ENCODE assay signal across 8 mouse cellular contexts in the genomic region with DNA sequence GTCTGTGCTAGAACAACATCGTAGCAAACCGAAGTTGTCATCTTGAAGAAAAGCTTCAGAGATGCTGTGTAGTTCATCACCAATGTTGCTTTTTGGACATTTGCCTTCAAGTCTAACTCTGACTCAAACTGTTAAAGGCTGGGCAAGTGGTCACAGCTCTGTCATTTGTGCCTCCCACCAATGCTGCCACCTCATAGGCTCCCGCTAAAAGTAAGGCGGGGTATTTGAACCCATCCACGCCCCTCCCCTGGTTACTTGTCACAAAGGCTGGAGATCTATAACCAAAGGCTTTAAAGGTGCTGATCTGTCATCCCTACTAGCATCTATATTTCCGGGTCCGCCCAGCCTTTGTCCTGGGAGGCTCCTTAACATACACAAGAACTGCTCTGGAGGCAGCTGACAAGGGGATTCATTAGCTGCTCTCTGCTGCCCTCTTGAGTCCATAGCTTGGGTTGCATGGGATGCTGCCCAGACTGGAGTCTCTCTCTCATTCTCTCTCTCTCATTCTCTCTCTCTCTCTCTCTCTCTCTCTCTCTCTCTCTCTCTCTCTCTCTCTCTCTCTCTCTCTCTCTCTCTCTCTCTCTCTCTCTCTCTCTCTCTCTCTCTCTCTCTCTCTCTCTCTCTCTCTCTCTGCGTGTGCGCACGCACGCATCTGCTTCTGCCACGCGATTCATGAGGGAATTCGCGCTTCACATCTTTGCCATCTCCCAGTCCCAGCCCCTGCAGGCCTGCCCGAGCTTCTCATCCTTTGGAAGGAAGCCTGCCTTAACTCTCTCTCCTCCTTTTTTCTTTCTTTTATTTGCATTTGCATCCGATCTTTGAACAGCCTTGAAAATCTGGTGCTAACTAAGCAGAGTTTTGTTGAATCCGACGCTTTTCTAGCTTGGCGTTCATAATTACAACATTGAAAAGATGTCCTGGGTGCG. TPM values are rescaled to one million over a fixed set of nuclear protein-coding genes. Genes with fewer than 3 reads are reported as not detected.
DNase-seq lines count a peak whose midpoint lies in the region; ATAC-seq and TF ChIP-seq lines count a peak whose summit lies in the region.

No protein-coding gene starts in this region.

- H3K9ac ChIP-seq in hindbrain, postnatal 0 days (replicated peaks; ENCODE audit: low read length), result no peak overlapping the region

- peak; percentile 90 for ATAC-seq in hindbrain, postnatal 0 days
- ATAC-seq in megakaryocyte progenitor cell, adult 5-6 weeks (replicated peaks; ENCODE audit: poor library complexity), result peak; percentile 99

- no peaks in the 10 kb centered on the region for H3K36me3 ChIP-seq in hindbrain, postnatal 0 days (ENCODE audit: insufficient read depth, low read length)

- DNase-seq in WW6 (ENCODE audit: low read depth, low spot score), result peak; percentile 85
- DNase-seq in cerebellum, postnatal 25 days, result peak; percentile 78 to 85
- peak; percentile 79 to 80 for DNase-seq in frontal cortex, postnatal 36 days (ENCODE audit: low spot score in 2 of 2)
- peak; percentile 91 for DNase-seq in hindbrain, postnatal 0 days (ENCODE audit: low spot score)
- peak; percentile 77 to 86 for DNase-seq in left cerebral cortex, adult 18-20 months (ENCODE audit: low spot score in 2 of 2)
- DNase-seq in right cerebral cortex, postnatal 14 days, result peak; percentile 77
- DNase-seq in yolk sac, embryonic 10.5 days (ENCODE audit: low spot score), result peak; percentile 74

- H3K27me3 ChIP-seq in hindbrain, postnatal 0 days (ENCODE audit: insufficient read depth, low read length), result no peaks in the 10 kb centered on the region

- no peaks in the 10 kb centered on the region for H3K9me3 ChIP-seq in hindbrain, postnatal 0 days (ENCODE audit: low read length)

- no peaks in the 10 kb centered on the region for H3K4me1 ChIP-seq in hindbrain, postnatal 0 days (ENCODE audit: insufficient read depth, low read length)

- peak; percentile 82 for TF ChIP-seq CTCF in hindbrain, postnatal 0 days (IDR thresholded peaks at IDR 0.05; ENCODE audit: low read depth)

- WGBS in hindbrain, postnatal 0 days, result 46% methylated on average over 21 of the region's 21 CpGs

- H3K4me2 ChIP-seq in hindbrain, postnatal 0 days (ENCODE audit: low read depth, low read length), result peak overlapping the region; percentile 46

- peak overlapping the region; percentile 10; the same call in 1 of the 2 replicates for H3K4me3 ChIP-seq in hindbrain, postnatal 0 days (ENCODE audit: low read length)

- H3K27ac ChIP-seq in hindbrain, postnatal 0 days, result no peak overlapping the region

RNA-seq across cellular contexts. Expression of a gene that starts 17.7 kb away (rescaled TPM):
- 181 and 252 TPM in 2 replicates for total RNA-seq in hindbrain, postnatal 0 days (2014; rRNA removed)
- polyA plus RNA-seq in hindbrain, postnatal 0 days (2015; fragmentation: Nextera tagmentation; extraction: Ambion mirVana), result 476 and 491 TPM in 2 replicates
- 100 to 1,000 TPM; 171 to 175 TPM for total RNA-seq in left cerebral cortex, adult 18-20 months (2021)
- 1,345 and 1,405 TPM in 2 replicates for total RNA-seq in megakaryocyte progenitor cell, adult 5-6 weeks (2015)
- total RNA-seq in megakaryocyte progenitor cell, adult 5-6 weeks (2017), result 2,105 and 2,157 TPM in 2 replicates

RNA-seq across cellular contexts. Expression of a gene that starts 19.4 kb away (rescaled TPM):
- total RNA-seq in hindbrain, postnatal 0 days (2014; rRNA removed), result not detected in 2 replicates
- not detected in 2 replicates for polyA plus RNA-seq in hindbrain, postnatal 0 days (2015; fragmentation: Nextera tagmentation; extraction: Ambion mirVana)
- not detected for total RNA-seq in left cerebral cortex, adult 18-20 months (2021)
- not detected in 2 replicates for total RNA-seq in megakaryocyte progenitor cell, adult 5-6 weeks (2015)
- total RNA-seq in megakaryocyte progenitor cell, adult 5-6 weeks (2017), result not detected in 2 replicates

RNA-seq across cellular contexts. Expression of a gene that starts 36.2 kb away (rescaled TPM):
- 65.6 and 66.8 TPM in 2 replicates for total RNA-seq in hindbrain, postnatal 0 days (2014; rRNA removed)
- polyA plus RNA-seq in hindbrain, postnatal 0 days (2015; fragmentation: Nextera tagmentation; extraction: Ambion mirVana), result 79.7 and 80.3 TPM in 2 replicates
- total RNA-seq in left cerebral cortex, adult 18-20 months (2021), result 10 to 100 TPM; 44.6 to 45.9 TPM
- total RNA-seq in megakaryocyte progenitor cell, adult 5-6 weeks (2015), result 14.8 and 19.9 TPM in 2 replicates
- total RNA-seq in megakaryocyte progenitor cell, adult 5-6 weeks (2017), result 14.2 and 20.9 TPM in 2 replicates

RNA-seq across cellular contexts. Expression of a gene that starts 36.3 kb away (rescaled TPM):
- 18.0 and 22.6 TPM in 2 replicates for total RNA-seq in hindbrain, postnatal 0 days (2014; rRNA removed)
- 22.6 and 23.1 TPM in 2 replicates for polyA plus RNA-seq in hindbrain, postnatal 0 days (2015; fragmentation: Nextera tagmentation; extraction: Ambion mirVana)
- total RNA-seq in left cerebral cortex, adult 18-20 months (2021), result 10 to 100 TPM; 22.5 to 22.8 TPM
- 27.2 and 33.8 TPM in 2 replicates for total RNA-seq in megakaryocyte progenitor cell, adult 5-6 weeks (2015)
- 39.9 and 48.0 TPM in 2 replicates for total RNA-seq in megakaryocyte progenitor cell, adult 5-6 weeks (2017)

RNA-seq across cellular contexts. Expression of a gene that starts 54.9 kb away (rescaled TPM):
- 1.6 and 2.1 TPM in 2 replicates for total RNA-seq in hindbrain, postnatal 0 days (2014; rRNA removed)
- polyA plus RNA-seq in hindbrain, postnatal 0 days (2015; fragmentation: Nextera tagmentation; extraction: Ambion mirVana), result 0.74 and 0.88 TPM in 2 replicates
- total RNA-seq in left cerebral cortex, adult 18-20 months (2021), result 1 to 10 TPM; 1.6 to 2.0 TPM
- total RNA-seq in megakaryocyte progenitor cell, adult 5-6 weeks (2015), result not detected in 2 replicates
- not detected in 2 replicates for total RNA-seq in megakaryocyte progenitor cell, adult 5-6 weeks (2017)
